Mouse (Mus musculus) ES-E14 (cell line): ENCODE results near the gene Psmb4. TPM values are rescaled to one million over a fixed set of nuclear protein-coding genes. Genes with fewer than 3 reads are reported as not detected.
A peak's percentile ranks its signal among the peaks of the same experiment; 100 is the strongest.

Experiments used
- DNase-seq: peaks from one replicate; pipeline ENCODE4 v3.0.0-alpha.2; 2013; ENCODE audit warnings: low read depth, low spot score
- H3K27ac ChIP-seq: 2 replicates; pipeline ENCODE4 v1.5.1; 2012; ENCODE audit warnings: low read depth, mild to moderate bottlenecking, low read length, moderate library complexity, mixed read lengths; ENCODE audit not compliant: poor library complexity, insufficient read depth, severe bottlenecking
- H3K36me3 ChIP-seq: 2 replicates; pipeline ENCODE4 v1.6.1; 2012; ENCODE audit warnings: mild to moderate bottlenecking, low read length, moderate library complexity, mixed read lengths; ENCODE audit not compliant: control insufficient read depth, poor library complexity, insufficient read depth, severe bottlenecking
- H3K4me1 ChIP-seq, 2 experiments: fragments of 150-350 bp in 1 of 2; sonication (generic) in 1 of 2; 2 replicates each; pipeline ENCODE4 v1.6.1; 2012; ENCODE audit warnings: low read length in 2 of 2, mild to moderate bottlenecking in 1 of 2, mixed read lengths in 1 of 2; ENCODE audit not compliant: control insufficient read depth in 2 of 2, insufficient read depth in 2 of 2, poor library complexity in 1 of 2
- H3K4me3 ChIP-seq, 2 experiments: fragments of 150-350 bp in 1 of 2; sonication (generic) in 1 of 2; 2 replicates each; pipeline ENCODE4 v1.5.1; 2012; ENCODE audit warnings: low read length in 2 of 2, low read depth in 1 of 2, mild to moderate bottlenecking in 1 of 2, mixed read lengths in 1 of 2; ENCODE audit not compliant: insufficient read depth in 1 of 2, poor library complexity in 1 of 2, severe bottlenecking in 1 of 2
- H3K9ac ChIP-seq: 2 replicates; pipeline ENCODE4 v1.6.1; 2012; ENCODE audit warnings: low read depth, mild to moderate bottlenecking, low read length, mixed read lengths; ENCODE audit not compliant: poor library complexity, insufficient read depth, severe bottlenecking
- H3K9me3 ChIP-seq: fragments of 150-350 bp; sonication (generic); 2 replicates; pipeline ENCODE4 v1.6.1; 2012; ENCODE audit warnings: low read depth, mild to moderate bottlenecking, low read length; ENCODE audit not compliant: control insufficient read depth, insufficient read depth
- CHD2 ChIP-seq: IDR thresholded peaks from 2 replicates; pipeline ENCODE4 v1.6.1; 2014; ENCODE audit warnings: mild to moderate bottlenecking, low read depth, low read length, inconsistent platforms
- HCFC1 ChIP-seq: IDR thresholded peaks from 2 replicates; pipeline ENCODE4 v1.6.1; 2012; ENCODE audit warnings: low read length, inconsistent platforms, borderline replicate concordance; ENCODE audit not compliant: insufficient read depth
- MAFK ChIP-seq: IDR thresholded peaks from 2 replicates; pipeline ENCODE4 v1.6.1; 2014; ENCODE audit warnings: mild to moderate bottlenecking, low read depth, low read length, inconsistent platforms; ENCODE audit not compliant: insufficient read depth
- ZC3H11A ChIP-seq: IDR thresholded peaks from 2 replicates; pipeline ENCODE4 v1.6.1; 2012; ENCODE audit warnings: low read depth, mild to moderate bottlenecking, inconsistent platforms, low read length, borderline replicate concordance
- ZNF384 ChIP-seq: IDR thresholded peaks from 2 replicates; pipeline ENCODE4 v1.6.1; 2012; ENCODE audit warnings: low read depth, low read length, inconsistent platforms
- in situ Hi-C, 2 experiments: fragments of 600-800 bp; cut with MboI; formaldehyde crosslinking; loops; one replicate each; pipeline ENCODE4 v1.15.1; 2025; ENCODE audit warnings: low sequenced_read_pairs in 2 of 2, inconsistent platforms in 1 of 2; ENCODE audit not compliant: unreplicated experiment in 2 of 2
- total RNA-seq: library from RNA; depleted of rRNA; stranded (reverse); fragments of 300-350 nt; gene quantifications from 2 replicates; pipeline ENCODE4 v1.2.3, GENCODE M21; 2012

Psmb4 gene
- total RNA-seq, 1 experiment: 498 TPM

- no peak for TF ChIP-seq MAFK
- peak; percentile 60; the same call in 1 of the 2 replicates for TF ChIP-seq ZC3H11A
- no peaks in the 10 kb centered on the region for H3K9me3 ChIP-seq
- no peak overlapping the region for H3K4me3 ChIP-seq
- no peaks in the 10 kb centered on the region for H3K36me3 ChIP-seq
- no peaks in the 10 kb centered on the region for H3K4me1 ChIP-seq
- in situ Hi-C loops: no loop called here
- H3K27ac ChIP-seq: no peak overlapping the region
- no peak for DNase-seq
- H3K9ac ChIP-seq: no peak overlapping the region
These were observed 16.0 kb upstream of the Psmb4 start for GRCm38 (mm10) chr3:94902747-94903146.

GRCm38 (mm10) chr3:94894076-94894475 lies 7.3 kb upstream of the Psmb4 start:
- H3K4me1 ChIP-seq: no peaks in the 10 kb centered on the region
- DNase-seq: no peak
- no peak overlapping the region for H3K9ac ChIP-seq
- H3K4me3 ChIP-seq: no peak overlapping the region
- H3K9me3 ChIP-seq: no peaks in the 10 kb centered on the region
- no peaks in the 10 kb centered on the region for H3K36me3 ChIP-seq
- H3K27ac ChIP-seq: no peak overlapping the region
- in situ Hi-C loops: no loop called here
- no peak for TF ChIP-seq ZC3H11A
- TF ChIP-seq CHD2: no peak
- TF ChIP-seq ZNF384: no peak
- no peak for TF ChIP-seq MAFK
- no peak for TF ChIP-seq HCFC1

- H3K4me3 ChIP-seq: no peak overlapping the region
- in situ Hi-C loops: no loop called here
- peak; percentile 51 for DNase-seq
These were observed 1.8 kb upstream of the Psmb4 start for GRCm38 (mm10) chr3:94888595-94888994.

GRCm38 (mm10) chr3:94882579-94882978 lies 4.2 kb downstream of the Psmb4 start:
- in situ Hi-C loops: no loop called here
- no peaks in the 10 kb centered on the region for H3K9me3 ChIP-seq
- H3K9ac ChIP-seq: no peak overlapping the region
- no peak for DNase-seq
- H3K4me3 ChIP-seq: no peak overlapping the region
- TF ChIP-seq ZC3H11A (no peak), CHD2 (no peak), ZNF384 (no peak), HCFC1 (no peak), MAFK (no peak)
- H3K27ac ChIP-seq: no peak overlapping the region
- peaks cover 0 to 14% of the 10 kb centered on the region in 2 experiments; a peak in 2 of 4 replicates for H3K4me1 ChIP-seq
- H3K36me3 ChIP-seq: peaks cover 48% of the 10 kb centered on the region

More at GRCm38 (mm10) chr3:94888595-94888994, 1.8 kb upstream of the Psmb4 start:
- Histone ChIP-seq H3K4me1 (peaks cover 0 to 13% of the 10 kb centered on the region in 2 experiments; a peak in 2 of 4 replicates), H3K9ac (no peak overlapping the region), H3K27ac (no peak overlapping the region), H3K9me3 (no peaks in the 10 kb centered on the region), H3K36me3 (peaks cover 17% of the 10 kb centered on the region)
- no peak for TF ChIP-seq ZNF384
- no peak for TF ChIP-seq CHD2
- peak; percentile 57; the same call in 1 of the 2 replicates for TF ChIP-seq MAFK

GRCm38 (mm10) chr3:94881840-94882239 lies 4.9 kb downstream of the Psmb4 start:
- Histone ChIP-seq H3K4me1 (peaks cover 0 to 14% of the 10 kb centered on the region in 2 experiments; a peak in 2 of 4 replicates), H3K36me3 (peaks cover 49% of the 10 kb centered on the region), H3K9me3 (no peaks in the 10 kb centered on the region), H3K9ac (no peak overlapping the region), H3K27ac (no peak overlapping the region), H3K4me3 (no peak overlapping the region)
- DNase-seq: no peak
- in situ Hi-C loops: no loop called here
- TF ChIP-seq ZC3H11A (no peak), HCFC1 (no peak), CHD2 (no peak), ZNF384 (no peak), MAFK (no peak)
